Mouse (Mus musculus): ENCODE measurements at regions not wholly inside any gene's neighbourhood (a gene's known extent, or its start where the extent isn't known, plus 50 kb on each side); places are given as distances from the start of the nearest gene placed in this dataset.

- no peak for DNase-seq (ENCODE audit: low spot score in 2 of 2)
Observed at GRCm38 (mm10) chr16:30158184-30158583, 94.0 kb downstream of the Hes1 start.

- no peak for DNase-seq (ENCODE audit: low spot score in 2 of 2)
Observed at GRCm38 (mm10) chr16:30160399-30160798, 96.2 kb downstream of the Hes1 start.

GRCm38 (mm10) chr16:30163303-30163702, 99.1 kb downstream of the Hes1 start:
- DNase-seq (ENCODE audit: low spot score in 2 of 2) = no peak

DNA sequence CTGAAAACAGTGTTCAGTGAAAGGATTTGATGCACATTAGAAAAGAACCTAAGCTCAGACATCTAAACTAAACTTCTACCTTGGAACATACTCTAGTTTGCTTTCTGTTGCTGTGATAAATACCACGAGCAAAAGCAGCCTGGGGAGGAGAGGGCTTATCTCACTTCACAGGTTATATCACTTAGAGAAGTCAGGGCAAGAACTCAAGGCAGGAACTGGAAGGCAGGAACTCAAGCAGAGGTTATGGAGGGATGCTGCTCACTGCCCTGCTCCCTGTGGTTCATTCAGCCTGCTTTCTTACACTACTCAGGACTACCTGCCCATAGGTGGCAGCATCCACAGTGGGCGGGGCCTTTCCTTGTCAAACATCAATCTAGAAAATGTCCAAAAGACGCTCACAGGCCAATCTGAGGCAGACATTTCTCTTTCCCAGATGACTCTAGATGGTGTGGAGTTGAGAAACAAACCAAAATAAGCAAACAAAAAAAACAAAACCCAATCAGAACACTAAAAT, 101.5 kb downstream of the Hes1 start:
- DNase-seq (ENCODE audit: low spot score in 2 of 2) = no peak

DNA sequence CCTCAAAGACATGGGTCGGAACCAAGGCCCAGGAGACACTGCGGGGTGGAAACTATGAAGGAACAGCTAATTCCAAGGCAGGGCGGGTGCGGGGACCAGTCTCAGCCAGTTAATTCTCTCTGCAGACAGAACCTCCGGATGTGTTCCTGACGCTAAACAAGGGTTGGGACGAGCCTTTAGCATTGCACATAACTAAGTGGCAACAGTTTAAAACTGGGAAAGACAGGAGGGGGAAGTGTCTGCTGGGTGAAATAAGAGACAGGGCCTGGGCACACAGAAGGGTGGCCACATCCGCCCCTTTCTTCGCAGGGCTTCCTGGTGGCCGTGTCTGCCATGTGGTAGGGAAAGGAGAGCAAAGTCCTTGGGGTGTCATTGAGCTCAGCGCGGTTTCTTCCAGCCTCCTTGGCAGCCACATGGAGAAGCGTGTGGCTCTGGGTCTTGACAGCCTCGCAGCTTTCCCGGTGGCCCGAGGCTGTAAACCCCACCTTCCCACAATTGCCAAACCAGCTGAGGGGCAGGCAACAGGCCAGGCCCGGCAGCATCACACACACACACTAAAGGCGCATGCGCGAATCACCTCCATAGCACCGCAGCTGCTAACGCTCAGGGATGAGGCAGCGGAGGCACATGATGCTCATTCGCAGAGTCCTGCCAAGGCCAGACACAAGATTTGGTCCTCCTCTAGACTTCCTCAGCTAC, 95.8 kb downstream of the Cpn2 start:
- DNase-seq (ENCODE audit: low spot score in 2 of 2) = no peak

DNA sequence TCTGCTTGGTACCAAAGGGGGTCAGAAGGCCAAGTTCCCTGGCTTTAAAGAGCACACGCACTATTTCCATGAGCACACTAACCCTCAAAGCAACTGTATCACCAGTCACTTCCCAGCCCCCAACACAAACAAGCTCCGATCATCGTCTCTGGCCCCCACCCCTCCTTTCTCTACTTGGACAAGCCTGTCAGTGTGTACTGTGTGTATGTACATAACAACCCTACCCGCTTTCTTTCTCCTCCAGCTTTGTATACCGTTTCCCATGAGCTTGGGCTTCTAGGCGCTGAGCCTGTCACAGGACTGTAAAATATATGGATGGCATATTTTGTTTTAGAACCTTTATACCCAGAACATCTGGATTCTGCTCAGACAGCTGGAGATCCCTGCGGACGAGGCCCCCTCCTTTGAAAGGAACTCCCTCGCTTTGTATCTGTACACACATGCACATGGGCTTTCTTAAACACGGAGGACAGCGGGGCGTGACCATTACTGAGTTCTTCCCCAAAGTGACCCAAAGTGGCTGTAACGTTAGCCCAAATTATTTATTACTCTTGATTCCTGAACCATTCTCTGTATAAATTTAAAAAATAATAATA, 95.1 kb downstream of the Cpn2 start:
- no peak for DNase-seq (ENCODE audit: low spot score in 2 of 2)

- DNase-seq (ENCODE audit: low spot score in 2 of 2) = no peak
Observed at GRCm38 (mm10) chr16:30172798-30173202, 94.5 kb downstream of the Cpn2 start.

DNA sequence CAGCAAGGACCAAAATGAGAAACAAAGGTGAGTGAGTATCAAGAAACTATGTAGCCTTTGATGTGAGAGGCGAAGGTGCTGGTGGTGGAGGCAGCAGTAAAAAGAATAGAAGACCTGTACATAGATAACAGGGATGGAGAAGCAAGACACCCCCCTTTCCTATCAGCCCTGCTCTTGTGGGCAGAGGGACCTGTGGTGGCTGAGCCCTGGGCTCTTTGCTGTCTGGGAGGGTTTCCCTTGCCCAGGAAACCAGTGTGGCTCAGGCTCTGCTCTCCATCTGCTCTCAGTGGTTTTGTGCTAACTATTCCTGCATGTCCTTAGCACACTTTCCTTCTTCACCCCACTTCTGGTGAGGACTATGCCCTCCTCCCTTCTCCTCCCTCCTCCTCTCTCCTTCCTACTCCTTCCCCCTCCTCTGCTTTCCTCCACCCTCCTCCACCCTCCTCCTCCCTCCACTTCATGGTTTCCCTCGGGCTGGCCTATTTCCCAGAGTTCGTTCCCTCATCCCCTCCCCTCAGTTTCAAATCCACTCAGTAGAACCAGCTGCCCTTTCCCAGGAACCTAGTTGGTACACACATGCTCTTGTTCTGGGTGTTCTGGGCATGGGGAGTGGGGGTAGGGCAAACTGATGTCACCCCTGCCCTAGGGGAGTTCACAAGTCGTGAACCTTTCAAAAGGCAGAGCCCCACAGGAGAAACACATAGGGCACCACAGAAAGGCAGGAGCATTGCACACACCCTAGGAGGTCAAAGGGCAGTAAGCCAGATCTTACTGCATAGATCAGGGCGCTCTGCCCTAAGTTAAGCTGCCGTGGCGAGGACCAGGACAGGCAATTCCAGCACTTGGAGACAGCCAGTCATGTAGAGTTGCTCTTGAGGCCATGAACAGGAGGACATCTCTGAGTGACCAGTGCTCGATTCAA, 93.1 kb downstream of the Cpn2 start:
- DNase-seq (ENCODE audit: low spot score in 2 of 2) = no peak

DNA sequence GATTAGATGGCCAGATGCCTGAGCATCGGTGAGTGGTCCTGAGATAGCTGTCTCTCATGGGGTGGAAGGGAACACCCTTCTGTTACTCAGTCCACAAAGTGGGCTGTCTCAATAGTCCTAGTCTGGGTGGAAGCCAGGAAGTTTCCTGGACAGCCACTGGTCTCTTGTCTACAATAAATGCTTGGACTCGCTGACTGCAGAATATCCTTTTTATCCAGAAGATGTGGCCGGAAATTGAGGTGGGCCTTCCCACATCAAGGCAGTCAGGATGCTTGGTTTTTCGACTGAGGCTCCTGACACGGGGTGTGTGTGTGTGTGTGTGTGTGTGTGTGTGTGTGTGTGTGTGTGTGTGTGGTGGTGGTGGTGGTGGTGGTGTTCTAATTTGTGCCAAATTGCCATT, 91.0 kb downstream of the Cpn2 start:
- DNase-seq (ENCODE audit: low spot score in 2 of 2) = no peak

DNA sequence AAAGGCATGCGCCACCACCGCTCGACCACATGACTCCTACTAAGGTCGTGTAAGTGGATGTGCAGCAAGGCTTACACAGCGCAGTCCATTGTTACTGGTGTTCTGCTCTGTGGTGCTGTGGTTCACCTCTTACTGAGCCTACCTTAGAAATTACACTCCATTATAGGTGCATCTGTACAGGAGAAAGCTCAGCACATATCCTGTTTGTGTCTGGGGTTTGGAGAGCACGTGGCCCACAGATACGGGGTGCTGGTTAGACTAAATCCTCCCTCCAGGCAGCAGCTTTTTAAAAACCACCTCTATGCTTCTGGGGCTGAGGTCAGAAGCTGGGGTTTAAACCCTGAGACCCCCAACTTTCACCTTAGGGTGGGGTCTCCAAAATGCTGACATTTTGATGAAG, 89.5 kb downstream of the Cpn2 start:
- no peak for DNase-seq (ENCODE audit: low spot score in 2 of 2)

DNA sequence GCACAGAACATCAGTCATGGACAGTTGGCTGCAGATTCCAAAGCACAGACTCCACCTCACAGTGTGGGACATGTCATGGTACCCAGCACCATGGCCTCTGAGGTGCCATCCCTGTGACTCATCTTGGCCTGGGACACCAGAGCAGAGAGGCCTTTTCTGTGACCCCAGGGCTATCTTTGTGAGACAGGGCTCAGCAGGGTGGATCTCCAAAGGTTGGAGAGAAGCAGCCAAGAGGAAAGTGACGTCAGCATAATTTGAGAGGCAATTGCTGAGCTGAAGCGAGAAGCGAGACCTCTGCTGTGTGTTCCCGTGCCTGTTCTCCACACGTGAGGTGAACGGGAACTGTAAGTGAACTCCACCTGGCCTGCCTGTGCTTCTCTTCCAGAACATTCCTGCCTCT, 88.7 kb downstream of the Cpn2 start:
- DNase-seq (ENCODE audit: low spot score in 2 of 2) = no peak

DNA sequence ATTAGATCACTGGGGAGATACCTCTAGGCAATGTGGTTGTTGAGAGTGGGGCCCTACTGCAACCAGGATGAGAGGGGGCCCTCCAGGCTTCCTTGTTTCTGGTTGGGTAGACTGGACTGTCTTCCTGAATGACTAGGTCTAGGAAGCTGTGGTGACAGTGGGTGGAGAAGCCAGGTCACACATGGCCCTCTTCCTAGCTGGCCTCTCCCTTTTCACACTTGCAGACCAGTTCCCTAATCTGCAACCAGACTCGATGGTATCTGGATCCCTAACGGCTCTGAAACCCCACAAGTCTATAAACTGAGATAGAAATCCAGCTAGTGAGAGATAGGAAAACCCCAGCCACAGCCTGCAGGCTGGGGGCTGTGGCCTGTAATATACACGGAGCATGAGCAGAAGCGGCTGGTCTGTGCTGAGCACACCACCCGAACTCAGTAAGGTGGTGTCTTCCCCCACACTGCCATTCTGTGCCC, 87.8 kb downstream of the Cpn2 start:
- no peak for DNase-seq (ENCODE audit: low spot score in 2 of 2)

DNA sequence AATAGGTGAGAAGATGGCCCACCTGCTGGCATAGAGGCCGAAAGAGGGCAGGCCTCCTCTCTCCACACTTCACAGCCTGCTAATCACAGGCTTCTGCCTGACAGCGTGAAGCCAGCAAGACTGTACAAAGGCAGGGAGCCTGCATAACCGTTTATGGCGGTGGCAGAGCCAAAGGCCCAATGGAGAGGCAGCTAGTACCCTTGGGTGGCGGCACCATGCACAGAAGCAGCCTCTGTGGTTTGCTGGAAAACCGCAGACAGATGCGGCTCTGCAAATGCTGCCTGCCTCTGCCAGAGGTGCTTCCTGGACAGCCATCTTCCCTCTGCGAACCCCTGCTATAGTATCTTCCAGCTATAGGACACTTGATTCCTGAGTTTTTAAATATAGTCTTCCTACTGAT, 86.2 kb downstream of the Cpn2 start:
- peak; percentile 40 to 47 for DNase-seq (ENCODE audit: low spot score in 2 of 2)

- DNase-seq (ENCODE audit: low spot score in 2 of 2) = peak; percentile 42 to 50
Observed at GRCm38 (mm10) chr16:30184591-30185265, 82.6 kb downstream of the Cpn2 start.

GRCm38 (mm10) chr16:30185707-30186106, 81.6 kb downstream of the Cpn2 start:
- DNase-seq (ENCODE audit: low spot score in 2 of 2) = no peak

- no peak for DNase-seq (ENCODE audit: low spot score in 2 of 2)
Observed at GRCm38 (mm10) chr16:30186201-30186700, 81.0 kb downstream of the Cpn2 start.

GRCm38 (mm10) chr16:30186701-30187270, 80.5 kb downstream of the Cpn2 start:
- no peak for DNase-seq (ENCODE audit: low spot score in 2 of 2)

DNA sequence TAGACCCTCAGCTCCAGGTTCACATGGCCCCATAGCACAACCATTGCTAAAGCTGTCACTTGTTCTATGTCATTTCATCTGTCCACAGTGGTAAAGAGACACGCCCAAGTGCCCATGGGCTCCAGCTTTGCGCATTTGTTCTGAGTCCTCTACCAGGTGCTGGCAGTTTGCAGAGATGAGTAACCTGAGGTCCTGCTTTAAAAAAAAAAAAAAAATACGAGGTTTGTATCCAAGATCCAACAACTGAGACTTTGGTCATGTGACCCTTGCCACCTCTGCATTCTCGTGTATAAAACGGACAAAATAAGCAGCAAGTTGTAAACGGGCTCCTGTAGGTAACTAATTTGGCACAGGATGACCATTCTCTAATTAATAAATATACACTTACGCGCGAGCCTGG, 79.9 kb downstream of the Cpn2 start:
- no peak for DNase-seq (ENCODE audit: low spot score in 2 of 2)

DNA sequence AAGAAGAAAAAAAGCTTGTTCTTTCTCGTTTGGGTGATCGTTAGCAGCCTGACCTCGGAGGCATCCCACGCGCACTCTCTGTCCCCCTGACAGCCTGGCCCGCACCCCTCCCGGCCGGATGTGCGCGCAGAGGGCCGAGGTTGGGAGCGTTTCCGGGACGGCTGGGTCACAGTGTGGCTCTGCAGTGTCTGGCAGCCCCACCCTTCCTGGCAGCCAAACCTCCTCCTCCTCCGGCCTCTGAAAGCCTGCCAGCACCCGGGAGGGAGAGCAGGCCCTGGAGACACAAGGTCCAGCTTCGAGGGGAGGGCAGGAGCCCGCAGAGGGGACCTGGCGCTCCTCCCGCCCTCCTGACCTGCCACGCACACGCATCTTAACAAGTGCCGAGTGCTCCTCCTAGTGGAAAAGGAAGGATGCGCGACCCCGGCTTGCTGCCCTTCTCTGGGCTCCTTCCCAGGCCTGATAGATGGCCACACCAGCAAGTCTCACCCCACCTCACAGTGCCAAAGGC, 79.3 kb downstream of the Cpn2 start:
- DNase-seq (ENCODE audit: low spot score in 2 of 2) = peak; percentile 80 to 84

DNA sequence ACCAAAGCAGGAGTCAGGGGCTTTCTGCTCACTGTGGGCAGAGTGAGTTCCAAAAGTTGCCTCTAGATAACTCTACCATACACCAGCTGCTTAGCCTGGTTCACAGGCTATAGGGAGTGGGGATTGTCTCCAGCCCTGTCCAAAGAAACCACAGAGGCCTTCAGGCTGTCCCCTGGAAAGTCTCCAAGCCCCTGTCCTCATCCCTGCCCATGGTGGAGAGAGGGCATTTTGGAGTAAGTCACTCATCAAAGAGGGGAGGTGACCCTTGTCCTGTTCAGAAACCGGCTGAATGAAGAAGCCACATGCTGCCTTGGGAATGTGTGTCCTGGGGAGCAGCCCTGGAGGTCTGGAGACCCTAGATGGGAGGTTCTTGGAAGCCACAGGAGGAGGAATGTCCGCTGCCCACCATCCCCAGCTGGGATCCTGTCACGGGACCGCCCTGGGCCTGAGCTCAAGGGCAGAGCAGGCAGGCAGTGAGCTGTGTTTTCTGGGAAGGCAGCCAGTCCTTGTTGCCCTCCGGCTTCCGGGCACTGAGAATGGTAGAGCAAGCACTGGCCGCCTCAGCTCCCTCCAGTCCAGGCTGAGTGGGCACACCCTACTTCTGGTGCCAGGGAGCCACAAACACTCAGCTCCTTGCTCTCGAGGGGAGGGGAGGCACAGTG, 78.4 kb downstream of the Cpn2 start:
- DNase-seq (ENCODE audit: low spot score in 2 of 2) = no peak
